Mouse (Mus musculus) CD4-positive, CD25-positive, alpha-beta regulatory T cell, adult 4 months (primary cell): ENCODE measurements at regions not wholly inside any gene's neighbourhood (a gene's known extent, or its start where the extent isn't known, plus 50 kb on each side); places are given as distances from the start of the nearest gene placed in this dataset.

ENCODE experiments used
- ATAC-seq: one replicate; pipeline ENCODE4 v1.8.0; 2017

- no peak for ATAC-seq
Measured at GRCm38 (mm10) chr10:43751881-43752675, 149.5 kb downstream of the Qrsl1 start.

- no peak for ATAC-seq
Measured at GRCm38 (mm10) chr10:43756881-43757565, 144.5 kb downstream of the Qrsl1 start.

GRCm38 (mm10) chr10:43758124-43759025, 143.2 kb downstream of the Qrsl1 start:
- no peak for ATAC-seq

GRCm38 (mm10) chr10:43759186-43759905, 142.2 kb downstream of the Qrsl1 start:
- no peak for ATAC-seq

GRCm38 (mm10) chr10:43759906-43760281, 141.7 kb downstream of the Qrsl1 start:
- no peak for ATAC-seq

GRCm38 (mm10) chr10:43761979-43762570, 139.5 kb downstream of the Qrsl1 start:
- ATAC-seq = no peak

GRCm38 (mm10) chr10:43764581-43764980, 137.0 kb downstream of the Qrsl1 start:
- no peak for ATAC-seq

GRCm38 (mm10) chr10:43765275-43765674, 136.3 kb downstream of the Qrsl1 start:
- ATAC-seq = no peak

GRCm38 (mm10) chr10:43765829-43766486, 135.6 kb downstream of the Qrsl1 start:
- ATAC-seq = no peak

- no peak for ATAC-seq
Measured at GRCm38 (mm10) chr10:43767961-43768726, 133.4 kb downstream of the Qrsl1 start.

- no peak for ATAC-seq
Measured at GRCm38 (mm10) chr10:43769026-43769425, 132.5 kb downstream of the Qrsl1 start.

GRCm38 (mm10) chr10:43775807-43776206, 125.7 kb downstream of the Qrsl1 start:
- no peak for ATAC-seq

GRCm38 (mm10) chr10:43777612-43778600, 123.6 kb downstream of the Qrsl1 start:
- ATAC-seq = no peak

- ATAC-seq = no peak
Measured at GRCm38 (mm10) chr10:43780571-43780970, 121.0 kb downstream of the Qrsl1 start.

- no peak for ATAC-seq
Measured at GRCm38 (mm10) chr10:43783304-43783703, 118.2 kb downstream of the Qrsl1 start.

- no peak for ATAC-seq
Measured at GRCm38 (mm10) chr10:43790780-43791179, 110.8 kb downstream of the Qrsl1 start.

GRCm38 (mm10) chr10:43791525-43792021, 110.0 kb downstream of the Qrsl1 start:
- no peak for ATAC-seq

- ATAC-seq = no peak
Measured at GRCm38 (mm10) chr10:43792618-43793017, 108.9 kb downstream of the Qrsl1 start.

- ATAC-seq = no peak
Measured at GRCm38 (mm10) chr10:43794587-43794986, 107.0 kb downstream of the Qrsl1 start.
